Mouse (Mus musculus) brain, embryonic 14.5 days (tissue): ENCODE data around the gene Barx1. TPM values are rescaled to one million over a fixed set of nuclear protein-coding genes. Genes with fewer than 3 reads are reported as not detected.
A peak's percentile ranks its signal among the peaks of the same experiment; 100 is the strongest.

Experiments
- DNase-seq: peaks from one replicate; pipeline ENCODE4 v3.0.0-alpha.2; 2011; ENCODE audit warnings: low read depth
- CTCF ChIP-seq: fragments of 200-500 bp; IDR thresholded peaks from 2 replicates; pipeline ENCODE4 v1.5.1; 2012; ENCODE audit warnings: inconsistent platforms, mild to moderate bottlenecking, moderate library complexity, borderline replicate concordance; ENCODE audit not compliant: insufficient read depth, insufficient read length; ENCODE audit errors: extremely low read depth
- POLR2A ChIP-seq: fragments of 200-500 bp; IDR thresholded peaks from 2 replicates; pipeline ENCODE4 v1.6.1; 2012; ENCODE audit warnings: mild to moderate bottlenecking, inconsistent platforms, borderline replicate concordance; ENCODE audit not compliant: poor library complexity, insufficient read depth, insufficient read length, severe bottlenecking; ENCODE audit errors: extremely low read depth
- polyA plus RNA-seq: library from polyadenylated mRNA; depleted of rRNA; stranded (reverse); fragments of >200 nt; gene quantifications from 2 replicates; pipeline ENCODE4 v1.2.3, GENCODE M21; 2012

The Barx1 gene
- polyA plus RNA-seq, 1 experiment: 0.15 TPM

DNA sequence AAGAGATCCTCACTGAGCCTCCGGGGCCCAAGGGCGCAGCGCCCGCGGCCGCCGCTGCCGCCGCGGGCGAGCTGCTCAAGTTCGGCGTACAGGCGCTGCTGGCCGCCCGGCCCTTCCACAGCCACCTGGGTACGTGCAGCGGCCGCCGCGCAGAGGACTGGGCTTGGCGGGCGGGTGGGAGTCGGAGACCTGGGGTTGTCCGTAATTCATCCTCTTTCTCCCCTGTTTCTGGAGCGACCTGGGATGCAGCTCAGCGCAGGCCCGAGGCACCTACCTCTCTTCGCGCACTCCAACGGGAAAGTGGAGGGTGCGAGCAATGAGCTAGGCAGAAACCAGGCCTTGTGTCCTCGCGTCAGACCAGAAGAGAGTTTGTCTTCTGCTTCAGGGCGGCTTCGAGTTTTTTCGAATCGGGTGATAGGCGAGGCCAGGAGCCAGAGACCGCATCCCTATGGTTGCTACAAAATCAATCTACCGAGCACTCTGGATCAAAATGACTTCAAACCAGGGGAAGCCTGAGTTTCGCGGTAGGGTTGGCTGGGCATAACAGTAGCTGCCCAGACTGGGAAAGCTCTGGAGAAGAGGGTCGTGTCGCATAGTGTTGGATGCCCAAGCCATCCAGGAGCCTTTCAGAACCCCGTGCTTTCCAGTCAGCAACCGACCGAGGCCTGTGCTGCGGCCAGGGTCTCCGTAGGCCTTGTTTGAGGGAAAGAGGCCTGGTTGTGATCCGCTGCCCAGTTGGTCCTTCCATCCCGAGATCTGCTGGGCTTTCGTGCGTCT is 601 bp downstream of the Barx1 start:
- DNase-seq: peak; percentile 44
- no peak for TF ChIP-seq CTCF
- TF ChIP-seq POLR2A: no peak

DNA sequence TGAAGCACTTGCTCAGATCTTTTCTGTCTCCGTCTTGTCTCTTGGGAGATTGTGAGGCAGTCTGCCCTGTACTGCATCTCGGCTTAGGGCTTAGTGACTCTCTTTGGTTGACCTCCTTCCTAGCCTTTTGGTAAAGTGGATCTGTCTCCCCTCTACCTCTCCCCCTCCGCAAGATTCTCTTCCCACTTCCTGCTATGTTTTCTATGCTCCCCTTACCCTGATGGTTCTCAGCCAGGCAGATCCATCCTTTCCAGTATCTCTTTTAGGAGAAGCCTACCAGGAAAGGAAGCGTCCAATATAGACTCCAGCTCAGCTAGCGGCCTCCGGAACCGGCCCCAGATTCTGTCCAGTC is 1.2 kb downstream of the Barx1 start:
- no peak for DNase-seq
- TF ChIP-seq CTCF: no peak
- no peak for TF ChIP-seq POLR2A

DNA sequence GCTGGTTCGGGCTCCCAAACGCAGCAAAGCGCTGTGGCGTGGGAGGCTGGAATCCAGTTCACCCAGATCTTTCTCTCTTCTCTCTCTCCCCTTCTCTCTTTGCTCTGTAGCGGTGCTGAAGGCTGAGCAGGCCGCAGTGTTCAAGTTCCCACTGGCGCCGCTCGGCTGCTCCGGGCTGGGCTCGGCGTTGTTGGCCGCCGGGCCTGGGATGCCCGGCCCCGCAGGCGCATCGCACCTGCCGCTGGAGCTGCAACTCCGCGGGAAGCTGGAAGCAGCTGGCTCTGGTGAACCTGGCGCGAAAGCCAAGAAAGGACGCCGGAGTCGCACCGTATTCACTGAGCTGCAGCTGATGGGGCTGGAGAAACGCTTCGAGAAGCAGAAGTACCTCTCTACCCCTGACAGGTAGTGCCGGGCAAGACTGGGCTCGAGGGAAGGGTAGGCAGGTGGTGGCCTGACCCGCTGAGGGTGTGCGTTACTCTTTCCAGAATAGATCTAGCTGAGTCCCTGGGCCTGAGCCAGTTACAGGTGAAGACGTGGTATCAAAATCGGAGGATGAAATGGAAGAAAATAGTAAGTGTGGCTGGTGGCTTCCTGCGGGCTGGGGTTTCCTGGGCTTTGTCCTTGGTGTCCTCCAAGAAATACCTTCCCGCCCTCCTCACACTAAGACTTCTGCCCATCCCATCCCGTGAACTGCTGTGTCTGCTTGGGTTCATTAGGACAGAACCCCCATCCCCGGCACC is 2.3 kb downstream of the Barx1 start:
- no peak for TF ChIP-seq POLR2A
- TF ChIP-seq CTCF: no peak
- DNase-seq: peak; percentile 45

DNA sequence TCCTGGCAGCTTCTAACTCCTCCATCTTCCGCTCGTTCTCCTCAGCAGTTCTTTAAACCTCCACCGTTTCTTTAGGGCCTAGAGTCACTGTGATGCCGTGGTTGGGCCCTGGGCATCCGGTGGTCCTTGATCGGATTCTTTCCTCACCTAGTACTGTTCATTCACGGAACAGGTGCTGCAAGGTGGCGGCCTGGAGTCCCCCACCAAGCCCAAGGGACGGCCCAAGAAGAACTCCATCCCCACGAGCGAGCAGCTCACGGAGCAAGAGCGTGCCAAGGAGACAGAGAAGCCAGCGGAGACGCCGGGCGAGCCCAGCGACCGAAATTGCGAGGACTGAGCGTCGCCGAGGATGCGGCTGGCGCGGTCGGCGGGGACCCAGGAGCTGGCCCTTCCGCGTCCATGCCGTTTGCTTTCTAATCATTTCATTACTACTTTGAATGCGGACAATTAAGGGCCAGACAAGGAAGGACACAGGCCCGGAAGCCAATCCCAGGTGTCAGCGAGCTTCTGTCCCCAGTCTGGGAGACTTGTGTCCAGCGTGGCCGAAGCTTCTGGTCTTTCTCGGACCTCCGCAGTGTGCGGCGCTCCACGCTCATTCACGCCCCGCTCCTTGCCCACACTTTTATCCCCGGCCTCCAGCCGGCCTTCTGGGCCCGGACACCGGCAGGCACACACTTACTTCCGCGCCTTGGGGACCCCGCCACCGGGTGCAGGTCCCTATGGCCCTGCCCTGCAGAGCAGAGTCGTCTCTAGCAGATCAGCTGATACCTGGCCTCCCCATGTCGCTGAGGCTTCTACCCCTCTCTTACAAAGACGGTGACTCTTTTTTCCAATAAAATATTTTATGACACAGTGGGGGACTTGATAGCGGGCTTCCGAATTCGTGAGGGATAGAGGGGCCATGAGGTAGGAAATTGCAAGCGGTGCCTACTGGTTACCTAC is 3.1 kb downstream of the Barx1 start:
- DNase-seq: no peak
- no peak for TF ChIP-seq CTCF
- TF ChIP-seq POLR2A: no peak

DNA sequence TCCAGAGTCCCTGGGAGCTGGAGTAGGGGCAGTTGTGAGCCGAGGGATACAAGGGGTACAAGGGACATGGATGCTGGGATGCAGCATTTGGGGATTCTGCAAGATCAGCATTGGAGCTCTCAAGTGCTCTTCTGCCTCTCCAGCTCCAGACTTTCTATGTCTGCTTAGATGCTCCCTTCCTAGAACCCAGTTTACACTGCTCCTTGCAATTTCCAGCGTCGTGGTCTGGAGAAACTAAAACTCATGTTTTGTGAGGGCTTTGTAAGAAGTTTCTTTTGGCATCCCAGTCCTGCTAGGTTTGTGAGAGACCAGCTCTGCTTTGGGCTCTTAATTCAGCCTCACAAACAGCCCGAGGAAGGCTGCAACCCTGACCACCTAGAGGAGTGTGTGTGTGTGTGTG is 4.7 kb downstream of the Barx1 start:
- DNase-seq: no peak
- no peak for TF ChIP-seq POLR2A
- no peak for TF ChIP-seq CTCF

DNA sequence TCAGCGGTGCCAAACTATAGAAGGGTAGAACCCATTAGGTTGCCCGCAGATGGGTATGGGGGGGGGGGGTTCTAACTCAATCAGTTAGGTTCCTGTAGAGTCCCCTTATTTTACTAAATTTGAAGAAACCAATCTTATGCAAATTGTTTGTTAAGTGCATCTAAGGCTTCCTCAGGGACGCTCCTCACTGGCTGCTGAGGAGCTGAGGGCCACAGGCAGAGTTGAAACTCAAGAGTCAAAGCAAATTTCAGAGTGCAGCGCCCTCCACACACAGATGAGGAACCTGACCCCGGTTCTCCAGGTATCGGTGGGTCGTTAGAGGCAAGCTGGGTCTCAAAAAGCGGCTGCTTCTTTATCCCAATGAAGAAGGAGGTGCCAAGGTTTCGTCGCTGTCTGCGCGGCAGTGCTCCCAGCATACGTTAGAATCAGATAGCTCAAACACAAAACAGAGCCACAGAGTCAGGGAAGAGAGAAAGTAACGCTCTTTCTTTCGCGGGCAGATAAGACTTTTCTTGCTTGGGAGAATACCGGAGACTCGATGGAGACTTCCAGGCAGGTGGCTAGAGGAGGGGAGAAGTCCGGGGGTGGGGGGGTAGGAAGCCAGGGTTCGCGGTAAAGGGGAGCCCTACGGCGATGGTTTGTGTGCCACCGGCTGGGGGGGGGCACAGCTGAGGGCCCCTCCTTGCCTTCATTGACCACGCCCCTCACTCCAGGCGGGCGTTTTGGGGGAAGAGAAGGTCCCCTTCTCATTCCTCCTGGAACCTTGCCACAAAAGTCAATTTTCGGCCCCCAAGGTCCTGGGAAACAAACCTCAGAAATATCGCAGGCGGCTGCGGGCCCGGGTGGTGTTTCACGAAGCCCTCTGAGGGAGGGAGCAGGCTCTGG is 5.5 kb downstream of the Barx1 start:
- no peak for TF ChIP-seq CTCF
- TF ChIP-seq POLR2A: no peak
- peak; percentile 34 for DNase-seq

DNA sequence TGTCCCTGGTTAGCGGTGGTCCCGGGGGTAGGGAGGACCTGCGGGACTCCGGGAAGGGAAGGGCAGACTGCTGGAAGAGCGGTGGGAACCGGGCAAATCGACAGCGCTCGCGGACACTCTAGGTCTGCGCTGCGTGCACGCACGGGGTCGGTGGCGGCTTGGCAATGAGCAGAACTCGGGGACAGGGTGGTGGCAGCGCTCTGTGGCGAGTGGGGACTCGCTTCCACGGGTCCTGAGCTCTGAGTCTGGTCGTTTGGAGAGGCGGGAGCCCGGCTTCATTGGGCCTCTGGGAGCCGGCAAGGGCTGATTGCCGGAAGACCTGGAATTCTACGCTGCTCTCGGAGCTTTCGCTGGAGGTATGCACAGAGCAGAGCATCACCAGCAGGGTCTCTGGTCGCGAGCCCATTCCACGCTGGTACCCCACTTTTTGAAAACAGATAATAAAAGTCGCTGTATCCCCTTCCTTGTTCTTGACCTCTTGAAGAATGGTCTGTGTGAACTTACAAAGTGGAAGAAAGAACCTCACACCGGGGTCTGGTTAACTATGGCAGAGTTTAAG is 6.3 kb downstream of the Barx1 start:
- peak; percentile 37 for DNase-seq

DNA sequence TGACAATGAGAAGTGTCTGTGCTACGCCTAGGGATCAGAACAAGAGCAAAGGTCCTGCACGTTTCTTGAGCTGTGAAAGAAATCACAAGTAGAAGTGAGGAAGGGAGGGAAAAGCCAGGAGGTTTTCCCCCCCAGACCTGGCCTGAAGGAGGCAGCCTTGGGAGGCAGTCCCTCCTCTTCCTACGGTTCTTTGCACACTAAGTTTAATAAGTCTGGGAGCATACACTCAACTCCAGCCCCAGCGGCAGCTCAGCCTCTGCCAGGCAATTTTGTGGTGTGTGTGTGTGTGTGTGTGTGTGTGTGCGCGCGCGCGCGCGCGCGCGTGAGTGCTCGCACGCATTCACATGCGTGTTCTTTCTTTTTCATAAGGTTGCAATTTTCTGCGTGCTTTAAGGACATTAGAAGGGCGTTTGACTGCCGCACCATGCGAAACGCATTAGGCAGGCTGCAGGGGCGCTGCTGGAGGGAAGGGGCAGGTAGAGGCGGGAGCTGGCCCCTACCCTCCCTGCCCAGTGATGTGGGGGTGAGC is 9.6 kb downstream of the Barx1 start:
- no peak for DNase-seq
- no peak for TF ChIP-seq CTCF
- no peak for TF ChIP-seq POLR2A

More for the DNA sequence above, 6.3 kb downstream of the Barx1 start:
- TF ChIP-seq CTCF (no peak), POLR2A (no peak)

DNA sequence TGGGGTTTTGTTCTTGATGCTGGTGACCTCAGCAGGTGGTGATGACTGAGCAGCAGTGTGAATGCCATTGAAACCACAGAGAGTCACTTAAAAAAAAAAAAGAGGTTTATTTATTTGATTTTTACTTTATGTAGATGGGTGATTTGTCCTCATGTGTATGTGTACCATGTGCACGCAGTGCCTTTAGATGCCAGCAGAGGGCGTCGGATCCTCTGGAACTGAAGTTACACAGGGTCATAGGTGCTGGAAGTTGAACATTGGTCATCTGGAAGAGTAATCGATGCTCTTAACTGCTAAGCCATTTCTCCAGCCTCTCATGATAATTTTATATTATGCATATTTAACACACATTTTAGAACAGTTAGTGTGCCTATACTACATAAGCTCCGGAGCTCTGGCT is 11.8 kb downstream of the Barx1 start:
- TF ChIP-seq POLR2A (no peak), CTCF (peak; percentile 23; the same call in 1 of the 2 replicates)
- no peak for DNase-seq

DNA sequence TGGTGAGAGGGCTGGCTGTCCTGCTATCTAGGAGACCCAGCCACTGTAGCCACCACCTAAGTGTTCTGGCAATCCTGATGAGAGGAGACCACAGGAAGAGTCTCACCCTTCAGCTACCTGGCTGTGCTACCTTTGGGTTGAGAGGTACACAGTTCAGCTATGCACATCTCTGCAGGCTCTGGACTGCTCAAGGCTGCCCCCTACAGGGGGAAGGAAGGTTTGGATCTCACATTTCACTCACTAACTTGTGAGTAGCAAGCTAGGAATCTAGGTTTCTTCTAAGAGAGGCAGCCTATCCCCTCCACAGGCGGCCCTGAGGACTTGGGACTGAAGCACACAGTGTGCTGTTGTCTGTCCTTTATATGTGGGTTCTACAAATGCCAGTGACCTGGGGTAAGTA is 16.6 kb downstream of the Barx1 start:
- no peak for DNase-seq
- TF ChIP-seq CTCF: peak; percentile 56; the same call in 1 of the 2 replicates
- no peak for TF ChIP-seq POLR2A
